Mouse (Mus musculus): ENCODE data around the gene Nudt3.

- no peak for TF ChIP-seq POLR2A (IDR thresholded peaks at IDR 0.05; ENCODE audit: control insufficient read depth, extremely low read depth, insufficient read depth, low read length, poor library complexity)
- peak; percentile 65; the same call in 1 of the 2 replicates for TF ChIP-seq CTCF (IDR thresholded peaks at IDR 0.05; ENCODE audit: borderline replicate concordance, control insufficient read depth, extremely low read depth, insufficient read depth, low read length, poor library complexity)
These were observed 15.6 kb upstream of the Nudt3 start for GRCm38 (mm10) chr17:27638921-27639332.
